24 mouse cellular contexts compared by ENCODE assay signal in genomic region chr2:102667981-102668380, GRCm38 (mm10). TPM values are rescaled to one million over a fixed set of nuclear protein-coding genes. Genes with fewer than 3 reads are reported as not detected.
"Had no signal": no experiment of that assay in that cellular context is flagged by ENCODE, and none has a peak within 500 bp of the region (broad histone marks: within the 10 kb centered on the region; RNA-seq: fewer than 3 reads in every experiment).

No protein-coding gene starts in this region.

- H3K36me3 ChIP-seq: intestine, embryonic 15.5 days; kidney, embryonic 15.5 days; limb, embryonic 10.5 days; limb, embryonic 13.5 days; liver, embryonic 12.5 days; liver, embryonic 15.5 days; midbrain, embryonic 12.5 days; neural tube, embryonic 15.5 days had no signal

- H3K4me2 ChIP-seq: intestine, embryonic 15.5 days; kidney, embryonic 15.5 days; limb, embryonic 13.5 days; liver, embryonic 12.5 days; liver, embryonic 15.5 days; midbrain, embryonic 12.5 days; neural tube, embryonic 15.5 days had no signal

- H3K27me3 ChIP-seq: intestine, embryonic 15.5 days; midbrain, embryonic 12.5 days; neural tube, embryonic 15.5 days had no signal

- H3K9me3 ChIP-seq: intestine, embryonic 15.5 days; kidney, embryonic 15.5 days; limb, embryonic 10.5 days; limb, embryonic 13.5 days; liver, embryonic 12.5 days; liver, embryonic 15.5 days; midbrain, embryonic 12.5 days; neural tube, embryonic 15.5 days had no signal

- ATAC-seq: intestine, embryonic 15.5 days; liver, embryonic 12.5 days; midbrain, embryonic 16.5 days had no signal

- H3K4me1 ChIP-seq: intestine, embryonic 15.5 days; liver, embryonic 12.5 days; liver, embryonic 15.5 days had no signal

- H3K27ac ChIP-seq: intestine, embryonic 15.5 days; kidney, embryonic 15.5 days; limb, embryonic 10.5 days; limb, embryonic 13.5 days; liver, embryonic 12.5 days; liver, embryonic 15.5 days; midbrain, embryonic 12.5 days; neural tube, embryonic 15.5 days; stomach, postnatal 0 days had no signal

- DNase-seq: kidney, adult 11 months; kidney, adult 8-10 months; kidney, postnatal 10 days; kidney, postnatal 36 days; liver; lung, adult 18-20 months; right cerebral cortex, adult 18-20 months; right cerebral cortex, postnatal 14 days; right cerebral cortex, postnatal 4 days; thymus, adult 2 months; thymus, postnatal 14 days; thymus, postnatal 4 days had no signal

- H3K9ac ChIP-seq: intestine, embryonic 15.5 days; kidney, embryonic 15.5 days; limb, embryonic 13.5 days; liver, embryonic 12.5 days; liver, embryonic 15.5 days; midbrain, embryonic 12.5 days; neural tube, embryonic 15.5 days had no signal

- H3K4me3 ChIP-seq: intestine, embryonic 15.5 days; kidney, embryonic 15.5 days; limb, embryonic 10.5 days; limb, embryonic 13.5 days; liver, embryonic 12.5 days; liver, embryonic 15.5 days; midbrain, embryonic 12.5 days; myocyte; neural tube, embryonic 15.5 days had no signal

RNA-seq across cellular contexts. Expression of gene Slc1a2, which starts 9.5 kb away (rescaled TPM):
- total RNA-seq: monocyte, adult 5-6 weeks had no signal
